Mouse (Mus musculus): ENCODE measurements at regions not wholly inside any gene's neighbourhood (a gene's known extent, or its start where the extent isn't known, plus 50 kb on each side); places are given as distances from the start of the nearest gene placed in this dataset.

GRCm38 (mm10) chr8:35166611-35167010 is 599.0 kb upstream of the Gm19410 start:
- no peak for TF ChIP-seq POLR2A (IDR thresholded peaks at IDR 0.05; ENCODE audit: borderline replicate concordance, control insufficient read depth, low read depth, low read length)
- TF ChIP-seq CTCF (IDR thresholded peaks at IDR 0.05; ENCODE audit: control insufficient read depth, insufficient read depth, low read length), result no peak

Measured in bone marrow, adult 2 months (tissue).